Comparison of ENCODE assay signal across 8 mouse cellular contexts in genomic region chr13:44731727-44732441, GRCm38 (mm10). TPM values are rescaled to one million over a fixed set of nuclear protein-coding genes. Genes with fewer than 3 reads are reported as not detected.
A peak's percentile ranks its signal among the peaks of the same experiment; 100 is the strongest.
DNase-seq lines count a peak whose midpoint lies in the region; ATAC-seq and TF ChIP-seq lines count a peak whose summit lies in the region.

No protein-coding gene starts in this region.

- peaks cover 35% of the 10 kb centered on the region for H3K4me1 ChIP-seq in embryonic facial prominence, embryonic 13.5 days
- H3K4me1 ChIP-seq in intestine, postnatal 0 days (replicated peaks; ENCODE audit: control insufficient read depth, insufficient read depth, low read length): no peaks in the 10 kb centered on the region; the same call in 1 of the 2 replicates

- TF ChIP-seq CTCF in gastrocnemius, adult 2 months (IDR thresholded peaks at IDR 0.05): no peak
- no peak for TF ChIP-seq CTCF in C2C12 (IDR thresholded peaks at IDR 0.05; ENCODE audit: control insufficient read depth, insufficient read depth, insufficient read length)
- TF ChIP-seq CTCF in intestine, postnatal 0 days (IDR thresholded peaks at IDR 0.05; ENCODE audit: low read depth): no peak

- DNase-seq in gastrocnemius, adult 2 months: no peak
- no peak for DNase-seq in gastrocnemius, postnatal 36 days
- peak; percentile 52 for DNase-seq in naive thymus-derived CD4-positive, alpha-beta T cell, adult 2 months (ENCODE audit: low read depth)
- no peak for DNase-seq in urinary bladder, postnatal 10 days (ENCODE audit: low spot score)

- no peaks in the 10 kb centered on the region for H3K9me3 ChIP-seq in embryonic facial prominence, embryonic 13.5 days
- H3K9me3 ChIP-seq in intestine, postnatal 0 days (ENCODE audit: control insufficient read depth): no peaks in the 10 kb centered on the region

- H3K27ac ChIP-seq in gastrocnemius, adult 2 months: peak overlapping the region; percentile 100
- peak overlapping the region; percentile 44; the same call in 1 of the 2 replicates for H3K27ac ChIP-seq in embryonic facial prominence, embryonic 13.5 days
- H3K27ac ChIP-seq in intestine, postnatal 0 days (ENCODE audit: low read depth, low read length): no peak overlapping the region

- H3ac ChIP-seq in C2C12 (ENCODE audit: control insufficient read depth, insufficient read length, low read depth): peak overlapping the region; percentile 27

- peaks cover 40% of the 10 kb centered on the region for H3K79me3 ChIP-seq in C2C12 (ENCODE audit: low read depth)

- no peak for ATAC-seq in embryonic facial prominence, embryonic 13.5 days (ENCODE audit: insufficient number of reproducible peaks, insufficient read depth, low FRiP score, low TSS enrichment, low read depth)
- no peak for ATAC-seq in intestine, postnatal 0 days
- ATAC-seq in erythroid progenitor cell, adult 5-6 weeks (replicated peaks; ENCODE audit: low FRiP score, poor library complexity, severe bottlenecking): no peak

- peaks cover 56% of the 10 kb centered on the region for H3K79me2 ChIP-seq in C2C12 (ENCODE audit: control insufficient read depth, insufficient read depth)

- peak overlapping the region; percentile 81 for H3K4me2 ChIP-seq in embryonic facial prominence, embryonic 13.5 days
- H3K4me2 ChIP-seq in intestine, postnatal 0 days (replicated peaks; ENCODE audit: low read depth): peak overlapping the region; percentile 97

- intact Hi-C loops in gastrocnemius, adult 2 months (cut with DNase I): loop anchor here (1.0 to 5.0 kb wide), 5 partner anchors 55 to 870 kb away; no protein-coding TSS in a partner anchor
- intact Hi-C loops in gastrocnemius, postnatal 36 days (cut with DNase I): loop anchor here (5.0 to 10.0 kb wide), 5 partner anchors 55 to 937 kb away; no protein-coding TSS in a partner anchor

- peak overlapping the region; percentile 93 for H3K4me3 ChIP-seq in gastrocnemius, adult 2 months
- peak overlapping the region; percentile 60 for H3K4me3 ChIP-seq in C2C12 (ENCODE audit: insufficient read depth, poor library complexity, severe bottlenecking)
- H3K4me3 ChIP-seq in embryonic facial prominence, embryonic 13.5 days: peak overlapping the region; percentile 77
- peak overlapping the region; percentile 71 for H3K4me3 ChIP-seq in intestine, postnatal 0 days (ENCODE audit: low read depth, low read length)

- no peaks in the 10 kb centered on the region for H3K27me3 ChIP-seq in C2C12 (ENCODE audit: control insufficient read depth, insufficient read depth, insufficient read length)
- H3K27me3 ChIP-seq in embryonic facial prominence, embryonic 13.5 days: no peaks in the 10 kb centered on the region
- H3K27me3 ChIP-seq in intestine, postnatal 0 days (replicated peaks; ENCODE audit: control insufficient read depth, insufficient read depth, low read length): no peaks in the 10 kb centered on the region

- WGBS in embryonic facial prominence, embryonic 13.5 days: under 1% methylated on average over 16 of the region's 16 CpGs
- 2% methylated on average over 16 of the region's 16 CpGs for WGBS in intestine, postnatal 0 days

- no peaks in the 10 kb centered on the region for H3K36me3 ChIP-seq in C2C12 (ENCODE audit: control insufficient read depth, insufficient read depth)
- no peaks in the 10 kb centered on the region for H3K36me3 ChIP-seq in embryonic facial prominence, embryonic 13.5 days
- no peaks in the 10 kb centered on the region for H3K36me3 ChIP-seq in intestine, postnatal 0 days (ENCODE audit: control insufficient read depth, insufficient read depth)

- H3K9ac ChIP-seq in embryonic facial prominence, embryonic 13.5 days: peak overlapping the region; percentile 91
- peak overlapping the region; percentile 92 for H3K9ac ChIP-seq in intestine, postnatal 0 days (ENCODE audit: low read depth, low read length)

TF ChIP-seq in C2C12, 6 proteins besides CTCF, POLR2A, EP300 and RAD21:
- TF ChIP-seq CEBPB (IDR thresholded peaks at IDR 0.05; ENCODE audit: low read depth) (no peak), MAX (IDR thresholded peaks at IDR 0.05) (no peak), USF1 (IDR thresholded peaks at IDR 0.05; ENCODE audit: low read depth) (no peak), FOSL1 (IDR thresholded peaks at IDR 0.05; ENCODE audit: insufficient read depth, low read length, poor library complexity, severe bottlenecking) (no peak), MYOG (IDR thresholded peaks at IDR 0.05; ENCODE audit: control insufficient read depth, extremely low read depth, insufficient read length) (no peak), MYOD1 (IDR thresholded peaks at IDR 0.05; ENCODE audit: control insufficient read depth, insufficient read length, low read depth) (no peak)

RNA-seq across cellular contexts. Expression of gene Jarid2, which starts 2.6 kb away (rescaled TPM):
- 10 to 100 TPM; 26.0 to 29.0 TPM for total RNA-seq in gastrocnemius, adult 2 months (2021)
- total RNA-seq in gastrocnemius, postnatal 36 days (2021): 10 to 100 TPM; 21.5 to 28.2 TPM
- 3.1 TPM for polyA plus RNA-seq in C2C12 (2012; fragmentation: generic; extraction: Trizol)
- polyA plus RNA-seq in embryonic facial prominence, embryonic 13.5 days (2015; fragmentation: Nextera tagmentation; extraction: Ambion mirVana): 34.6 and 36.6 TPM in 2 replicates
- polyA plus RNA-seq in intestine, postnatal 0 days (2015; fragmentation: Nextera tagmentation; extraction: Ambion mirVana): 6.6 and 6.8 TPM in 2 replicates
- 19.5 and 51.1 TPM in 2 replicates for total RNA-seq in erythroid progenitor cell, adult 5-6 weeks (2015; ENCODE audit: low replicate concordance)
- 19.4 and 36.7 TPM in 2 replicates for total RNA-seq in erythroid progenitor cell, adult 5-6 weeks (2017; ENCODE audit: low replicate concordance)
